Mouse (Mus musculus): ENCODE results near the gene Nedd9. TPM values are rescaled to one million over a fixed set of nuclear protein-coding genes. Genes with fewer than 3 reads are reported as not detected.

The Nedd9 gene
- polyA plus RNA-seq, 1 experiment from 2014 or later: 28.5 TPM

Other genes with a start within 250 kb of the Nedd9 start
- gene Smim13, start 237.5 kb downstream of the Nedd9 start, polyA plus RNA-seq (2015; fragmentation: Nextera tagmentation; extraction: Ambion mirVana): 14.7 and 15.4 TPM in 2 replicates
- not detected in 2 replicates for gene Gm17364, start 213.4 kb downstream of the Nedd9 start, polyA plus RNA-seq (2015; fragmentation: Nextera tagmentation; extraction: Ambion mirVana)
- 10.4 and 11.6 TPM in 2 replicates for gene Tmem170b, start 118.5 kb upstream of the Nedd9 start, polyA plus RNA-seq (2015; fragmentation: Nextera tagmentation; extraction: Ambion mirVana)